Mouse (Mus musculus): Measurements from ENCODE around the gene Saxo1.

Saxo1 gene

GRCm38 (mm10) chr4:86422586-86422985, 135.5 kb downstream of the Saxo1 start:
- DNase-seq (ENCODE audit: low spot score in 2 of 2), result no peak

- no peak for DNase-seq (ENCODE audit: low spot score in 2 of 2)
Observed at GRCm38 (mm10) chr4:86416401-86417025, 141.6 kb downstream of the Saxo1 start.

GRCm38 (mm10) chr4:86413388-86413787, 144.7 kb downstream of the Saxo1 start:
- DNase-seq (ENCODE audit: low spot score in 2 of 2), result no peak

GRCm38 (mm10) chr4:86410946-86411345, 147.2 kb downstream of the Saxo1 start:
- DNase-seq (ENCODE audit: low spot score in 2 of 2), result no peak

- no peak for DNase-seq (ENCODE audit: low spot score in 2 of 2)
Observed at GRCm38 (mm10) chr4:86408421-86408820, 149.7 kb downstream of the Saxo1 start.

- no peak for DNase-seq (ENCODE audit: low spot score in 2 of 2)
Observed at GRCm38 (mm10) chr4:86407200-86407527, 151.0 kb downstream of the Saxo1 start.

- no peak for DNase-seq (ENCODE audit: low spot score in 2 of 2)
Observed at GRCm38 (mm10) chr4:86406501-86407199, 151.5 kb downstream of the Saxo1 start.

- no peak for DNase-seq (ENCODE audit: low spot score in 2 of 2)
Observed at GRCm38 (mm10) chr4:86401116-86401515, 157.0 kb downstream of the Saxo1 start.

- DNase-seq (ENCODE audit: low spot score in 2 of 2), result no peak
Observed at GRCm38 (mm10) chr4:86397470-86397869, 160.7 kb downstream of the Saxo1 start.

- DNase-seq (ENCODE audit: low spot score in 2 of 2), result no peak
Observed at GRCm38 (mm10) chr4:86396672-86397288, 161.3 kb downstream of the Saxo1 start.

GRCm38 (mm10) chr4:86395636-86396035, 162.5 kb downstream of the Saxo1 start:
- no peak for DNase-seq (ENCODE audit: low spot score in 2 of 2)

All from left cerebral cortex, adult 9 months (tissue).